Mouse (Mus musculus) spleen, postnatal 10 days (tissue): Measurements from ENCODE around the gene Snx25.
"Not testable (repeated sequence)": the region's sequence is repeated elsewhere in the genome, so short reads cannot be mapped to it uniquely, and the experiment has no call there.

Source experiments
- DNase-seq, 2 experiments: peaks; one replicate each; pipeline ENCODE4 v3.0.0; 2021 to 2022; ENCODE audit warnings: low spot score in 2 of 2

Snx25 gene

GRCm38 (mm10) chr8:46137336-46137735, 14.6 kb downstream of the Snx25 start:
- no peak for DNase-seq

- DNase-seq, result not testable (repeated sequence)
Observed at GRCm38 (mm10) chr8:46135546-46135945, 16.4 kb downstream of the Snx25 start.

GRCm38 (mm10) chr8:46130426-46130825, 21.5 kb downstream of the Snx25 start:
- DNase-seq, result no peak

GRCm38 (mm10) chr8:46122498-46122897, 29.5 kb downstream of the Snx25 start:
- DNase-seq, result no peak

GRCm38 (mm10) chr8:46119176-46119575, 32.8 kb downstream of the Snx25 start:
- no peak for DNase-seq

GRCm38 (mm10) chr8:46117172-46117571, 34.8 kb downstream of the Snx25 start:
- no peak for DNase-seq

GRCm38 (mm10) chr8:46113421-46114170, 38.4 kb downstream of the Snx25 start:
- not testable (repeated sequence) for DNase-seq

- DNase-seq, result no peak
Observed at GRCm38 (mm10) chr8:46107690-46108089, 44.3 kb downstream of the Snx25 start.

GRCm38 (mm10) chr8:46103434-46103833, 48.5 kb downstream of the Snx25 start:
- no peak for DNase-seq

GRCm38 (mm10) chr8:46092667-46093360, 59.1 kb downstream of the Snx25 start:
- DNase-seq, result no peak

GRCm38 (mm10) chr8:46083141-46083540, 68.8 kb downstream of the Snx25 start:
- DNase-seq, result no peak

- no peak for DNase-seq
Observed at GRCm38 (mm10) chr8:46081030-46081429, 70.9 kb downstream of the Snx25 start.

GRCm38 (mm10) chr8:46078866-46079265, 73.1 kb downstream of the Snx25 start:
- DNase-seq, result no peak

- DNase-seq, result no peak
Observed at GRCm38 (mm10) chr8:46075223-46075622, 76.7 kb downstream of the Snx25 start.

GRCm38 (mm10) chr8:46073540-46074140, 78.3 kb downstream of the Snx25 start:
- no peak for DNase-seq

- no peak for DNase-seq
Observed at GRCm38 (mm10) chr8:46072798-46073197, 79.2 kb downstream of the Snx25 start.

GRCm38 (mm10) chr8:46040260-46040659, 111.7 kb downstream of the Snx25 start:
- DNase-seq, result no peak

GRCm38 (mm10) chr8:46039666-46040065, 112.3 kb downstream of the Snx25 start:
- no peak for DNase-seq

GRCm38 (mm10) chr8:46036217-46036616, 115.7 kb downstream of the Snx25 start:
- DNase-seq, result no peak

- DNase-seq, result no peak
Observed at GRCm38 (mm10) chr8:46024392-46024791, 127.6 kb downstream of the Snx25 start.

GRCm38 (mm10) chr8:46022758-46023157, 129.2 kb downstream of the Snx25 start:
- no peak for DNase-seq

- DNase-seq, result no peak
Observed at GRCm38 (mm10) chr8:46022203-46022602, 129.8 kb downstream of the Snx25 start.
